Mouse (Mus musculus) ES-Bruce4 (cell line): Measurements from ENCODE around the gene Lnpep.

Experiments
- CTCF ChIP-seq: IDR thresholded peaks from one replicate; pipeline ENCODE4 v1.8.1; 2011; ENCODE audit warnings: low read depth, low read length
- EP300 ChIP-seq: IDR thresholded peaks from 2 replicates; pipeline ENCODE4 v1.6.1; 2011; ENCODE audit warnings: low read depth, low read length; ENCODE audit not compliant: insufficient read depth
- POLR2A ChIP-seq: IDR thresholded peaks from one replicate; pipeline ENCODE4 v1.8.1; 2011; ENCODE audit warnings: low read length; ENCODE audit not compliant: insufficient read depth

- TF ChIP-seq POLR2A (no peak), CTCF (no peak), EP300 (no peak)
Measured at GRCm38 (mm10) chr17:17654997-17655828, 30.4 kb upstream of the Lnpep start.
